Comparison of ENCODE assay signal across 17 mouse cellular contexts in genomic region chr15:86507546-86507945, GRCm38 (mm10).
"Had no signal": no experiment of that assay in that cellular context is flagged by ENCODE, and none has a peak within 500 bp of the region (broad histone marks: within the 10 kb centered on the region; RNA-seq: fewer than 3 reads in every experiment).

No protein-coding gene starts in this region.

- H3K9me3 ChIP-seq: kidney, embryonic 15.5 days; limb, embryonic 13.5 days; liver, embryonic 15.5 days; midbrain, embryonic 12.5 days; neural tube, embryonic 15.5 days had no signal

- H3K27ac ChIP-seq: kidney, embryonic 15.5 days; limb, embryonic 13.5 days; liver, embryonic 15.5 days; midbrain, embryonic 12.5 days; neural tube, embryonic 15.5 days had no signal

- H3K9ac ChIP-seq: kidney, embryonic 15.5 days; limb, embryonic 13.5 days; liver, embryonic 15.5 days; lung, embryonic 14.5 days; midbrain, embryonic 12.5 days; neural tube, embryonic 15.5 days had no signal

- H3K4me1 ChIP-seq: limb, embryonic 13.5 days; liver, embryonic 15.5 days had no signal

- H3K27me3 ChIP-seq: kidney, embryonic 15.5 days; limb, embryonic 13.5 days; liver, embryonic 15.5 days; midbrain, embryonic 12.5 days; neural tube, embryonic 15.5 days had no signal

- DNase-seq: kidney, adult 2 months; kidney, postnatal 14 days; lung, embryonic 14.5 days; lung, postnatal 10 days; lung, postnatal 4 days; right cerebral cortex, adult 18-20 months; right cerebral cortex, postnatal 25 days; thymus, adult 18-20 months; thymus, postnatal 14 days had no signal

- ATAC-seq: inflammation-experienced regulatory T-cells, adult 6 months had no signal

- H3K4me3 ChIP-seq: kidney, embryonic 15.5 days; limb, embryonic 13.5 days; liver, embryonic 15.5 days; midbrain, embryonic 12.5 days; myocyte; neural tube, embryonic 15.5 days had no signal

- H3K36me3 ChIP-seq: kidney, embryonic 15.5 days; limb, embryonic 13.5 days; liver, embryonic 15.5 days; midbrain, embryonic 12.5 days; neural tube, embryonic 15.5 days had no signal

- H3K4me2 ChIP-seq: kidney, embryonic 15.5 days; limb, embryonic 13.5 days; liver, embryonic 11.5 days; liver, embryonic 15.5 days; lung, embryonic 14.5 days; midbrain, embryonic 12.5 days; neural tube, embryonic 15.5 days had no signal
